Mouse (Mus musculus) G1E (cell line): ENCODE measurements around the gene Ypel5.

Experiments
- CTCF ChIP-seq: IDR thresholded peaks from 2 replicates; pipeline ENCODE4 v1.5.1; 2012; ENCODE audit warnings: low read depth, low read length, inconsistent platforms, mixed read lengths
- GATA1 ChIP-seq: IDR thresholded peaks from 2 replicates; pipeline ENCODE4 v1.6.1; 2012; ENCODE audit warnings: borderline replicate concordance, low read length, inconsistent platforms, mixed read lengths
- POLR2AphosphoS5 ChIP-seq: IDR thresholded peaks from 2 replicates; pipeline ENCODE4 v1.6.1; 2012; ENCODE audit warnings: low read depth, low read length, inconsistent platforms; ENCODE audit not compliant: insufficient replicate concordance
- TAL1 ChIP-seq: conservative IDR thresholded peaks from 2 replicates; pipeline ENCODE4 v1.6.1; 2012; ENCODE audit warnings: low read depth, low read length, inconsistent platforms, mixed read lengths

DNA sequence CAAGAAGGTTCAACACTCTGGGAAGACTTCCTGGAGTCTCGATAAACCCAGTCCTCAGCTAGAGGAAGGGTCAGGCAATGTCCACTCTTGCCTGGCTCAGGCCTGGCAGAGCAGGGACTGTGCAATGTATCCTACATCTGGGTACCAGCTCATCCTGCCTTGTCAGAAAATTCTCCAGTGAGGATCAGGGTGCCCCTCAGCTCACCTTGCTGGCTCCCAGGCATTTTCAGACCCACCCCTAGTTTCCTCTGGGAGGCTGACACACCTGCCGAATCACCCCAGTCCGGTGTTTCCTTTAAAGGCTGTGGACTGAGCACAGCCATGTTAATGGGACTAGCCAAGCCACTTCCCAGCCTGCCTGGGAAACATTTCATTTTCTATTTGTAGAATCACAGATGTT lies 43.9 kb downstream of the Ypel5 start:
- TF ChIP-seq CTCF (no peak), GATA1 (no peak), POLR2AphosphoS5 (no peak), TAL1 (no peak)
